Mouse (Mus musculus): ENCODE results near the gene Cerk. TPM values are rescaled to one million over a fixed set of nuclear protein-coding genes. Genes with fewer than 3 reads are reported as not detected.

The Cerk gene
- polyA plus RNA-seq, 1 experiment from 2014 or later: 20.8 TPM

GRCm38 (mm10) chr15:86146922-86147321, 39.0 kb downstream of the Cerk start:
- no peaks in the 10 kb centered on the region for H3K27me3 ChIP-seq (replicated peaks; ENCODE audit: control insufficient read depth, insufficient read depth, low read length)

GRCm38 (mm10) chr15:86145046-86145445, 40.9 kb downstream of the Cerk start:
- no peaks in the 10 kb centered on the region for H3K27me3 ChIP-seq (replicated peaks; ENCODE audit: control insufficient read depth, insufficient read depth, low read length)
- no peak overlapping the region for H3K27ac ChIP-seq (ENCODE audit: low read depth, low read length)
- H3K9ac ChIP-seq (ENCODE audit: low read length): no peak overlapping the region
- no peak for DNase-seq (ENCODE audit: low spot score)
- no peaks in the 10 kb centered on the region for H3K9me3 ChIP-seq (replicated peaks; ENCODE audit: control insufficient read depth, low read length)
- no peaks in the 10 kb centered on the region for H3K4me1 ChIP-seq (ENCODE audit: control insufficient read depth, insufficient read depth, low read length)
- WGBS: 91% methylated on average over 7 of the region's 7 CpGs
- H3K4me3 ChIP-seq (ENCODE audit: low read depth, low read length): no peak overlapping the region
- no peak for ATAC-seq
- no peak overlapping the region for H3K4me2 ChIP-seq (ENCODE audit: low read length)
- H3K36me3 ChIP-seq (ENCODE audit: control insufficient read depth, insufficient read depth, low read length): peaks cover 70% of the 10 kb centered on the region

More at GRCm38 (mm10) chr15:86146922-86147321, 39.0 kb downstream of the Cerk start:
- Histone ChIP-seq H3K9ac (ENCODE audit: low read length) (no peak overlapping the region), H3K4me1 (ENCODE audit: control insufficient read depth, insufficient read depth, low read length) (no peaks in the 10 kb centered on the region), H3K36me3 (ENCODE audit: control insufficient read depth, insufficient read depth, low read length) (peaks cover 68% of the 10 kb centered on the region), H3K9me3 (replicated peaks; ENCODE audit: control insufficient read depth, low read length) (no peaks in the 10 kb centered on the region), H3K27ac (ENCODE audit: low read depth, low read length) (no peak overlapping the region), H3K4me3 (ENCODE audit: low read depth, low read length) (no peak overlapping the region), H3K4me2 (ENCODE audit: low read length) (no peak overlapping the region)
- ATAC-seq (no peak), DNase-seq (ENCODE audit: low spot score) (no peak)
- WGBS: 88% methylated on average over 8 of the region's 8 CpGs

- no peaks in the 10 kb centered on the region for H3K9me3 ChIP-seq (replicated peaks; ENCODE audit: control insufficient read depth, low read length)
- no peak overlapping the region for H3K9ac ChIP-seq (ENCODE audit: low read length)
- no peak overlapping the region for H3K4me2 ChIP-seq (ENCODE audit: low read length)
- DNase-seq (ENCODE audit: low spot score) (no peak), ATAC-seq (no peak)
- H3K27me3 ChIP-seq (replicated peaks; ENCODE audit: control insufficient read depth, insufficient read depth, low read length): no peaks in the 10 kb centered on the region
- 86% methylated on average over 7 of the region's 7 CpGs for WGBS
- H3K4me1 ChIP-seq (ENCODE audit: control insufficient read depth, insufficient read depth, low read length): no peaks in the 10 kb centered on the region
- H3K27ac ChIP-seq (ENCODE audit: low read depth, low read length): no peak overlapping the region
- peaks cover 74% of the 10 kb centered on the region for H3K36me3 ChIP-seq (ENCODE audit: control insufficient read depth, insufficient read depth, low read length)
- H3K4me3 ChIP-seq (ENCODE audit: low read depth, low read length): no peak overlapping the region
These were observed 41.4 kb downstream of the Cerk start for GRCm38 (mm10) chr15:86144577-86144976.

GRCm38 (mm10) chr15:86140323-86140722, 45.6 kb downstream of the Cerk start:
- Histone ChIP-seq H3K4me2 (ENCODE audit: low read length) (no peak overlapping the region), H3K27ac (ENCODE audit: low read depth, low read length) (no peak overlapping the region), H3K27me3 (replicated peaks; ENCODE audit: control insufficient read depth, insufficient read depth, low read length) (no peaks in the 10 kb centered on the region), H3K36me3 (ENCODE audit: control insufficient read depth, insufficient read depth, low read length) (peaks cover 61% of the 10 kb centered on the region), H3K9me3 (replicated peaks; ENCODE audit: control insufficient read depth, low read length) (no peaks in the 10 kb centered on the region), H3K4me1 (ENCODE audit: control insufficient read depth, insufficient read depth, low read length) (no peaks in the 10 kb centered on the region), H3K4me3 (ENCODE audit: low read depth, low read length) (no peak overlapping the region), H3K9ac (ENCODE audit: low read length) (no peak overlapping the region)
- 30% methylated on average over 10 of the region's 10 CpGs for WGBS
- peak; percentile 43; the same call in 1 of the 2 replicates for ATAC-seq
- DNase-seq (ENCODE audit: low spot score): peak; percentile 80

- peaks cover 65% of the 10 kb centered on the region for H3K36me3 ChIP-seq (ENCODE audit: control insufficient read depth, insufficient read depth, low read length)
- H3K4me2 ChIP-seq (ENCODE audit: low read length): no peak overlapping the region
- no peak overlapping the region for H3K9ac ChIP-seq (ENCODE audit: low read length)
- H3K4me1 ChIP-seq (ENCODE audit: control insufficient read depth, insufficient read depth, low read length): no peaks in the 10 kb centered on the region
- ATAC-seq (no peak), DNase-seq (ENCODE audit: low spot score) (no peak)
- H3K27me3 ChIP-seq (replicated peaks; ENCODE audit: control insufficient read depth, insufficient read depth, low read length): no peaks in the 10 kb centered on the region
- 66% methylated on average over 4 of the region's 4 CpGs for WGBS
- no peak overlapping the region for H3K27ac ChIP-seq (ENCODE audit: low read depth, low read length)
- no peak overlapping the region for H3K4me3 ChIP-seq (ENCODE audit: low read depth, low read length)
- H3K9me3 ChIP-seq (replicated peaks; ENCODE audit: control insufficient read depth, low read length): no peaks in the 10 kb centered on the region
These were observed 48.3 kb downstream of the Cerk start for GRCm38 (mm10) chr15:86137638-86138037.

- H3K4me3 ChIP-seq (ENCODE audit: low read depth, low read length): no peak overlapping the region
- DNase-seq (ENCODE audit: low spot score) (peak; percentile 92), ATAC-seq (peak; percentile 74)
- peak overlapping the region; percentile 39; the same call in 1 of the 2 replicates for H3K27ac ChIP-seq (ENCODE audit: low read depth, low read length)
- H3K4me2 ChIP-seq (ENCODE audit: low read length): no peak overlapping the region
- no peaks in the 10 kb centered on the region for H3K27me3 ChIP-seq (replicated peaks; ENCODE audit: control insufficient read depth, insufficient read depth, low read length)
- no peak overlapping the region for H3K9ac ChIP-seq (ENCODE audit: low read length)
- H3K9me3 ChIP-seq (replicated peaks; ENCODE audit: control insufficient read depth, low read length): no peaks in the 10 kb centered on the region
- H3K36me3 ChIP-seq (ENCODE audit: control insufficient read depth, insufficient read depth, low read length): peaks cover 69% of the 10 kb centered on the region
- 38% methylated on average over 18 of the region's 18 CpGs for WGBS
- H3K4me1 ChIP-seq (ENCODE audit: control insufficient read depth, insufficient read depth, low read length): no peaks in the 10 kb centered on the region
These were observed 50.8 kb downstream of the Cerk start for GRCm38 (mm10) chr15:86134941-86135783.

GRCm38 (mm10) chr15:86130657-86131056, 55.3 kb downstream of the Cerk start:
- no peak overlapping the region for H3K4me2 ChIP-seq (ENCODE audit: low read length)
- H3K9me3 ChIP-seq (replicated peaks; ENCODE audit: control insufficient read depth, low read length): no peaks in the 10 kb centered on the region
- H3K4me1 ChIP-seq (ENCODE audit: control insufficient read depth, insufficient read depth, low read length): no peaks in the 10 kb centered on the region
- H3K9ac ChIP-seq (ENCODE audit: low read length): no peak overlapping the region
- no peak for DNase-seq (ENCODE audit: low spot score)
- no peak for ATAC-seq
- H3K27me3 ChIP-seq (replicated peaks; ENCODE audit: control insufficient read depth, insufficient read depth, low read length): no peaks in the 10 kb centered on the region
- no peak overlapping the region for H3K27ac ChIP-seq (ENCODE audit: low read depth, low read length)
- H3K36me3 ChIP-seq (ENCODE audit: control insufficient read depth, insufficient read depth, low read length): peaks cover 85% of the 10 kb centered on the region
- H3K4me3 ChIP-seq (ENCODE audit: low read depth, low read length): no peak overlapping the region
- WGBS: 94% methylated on average over 10 of the region's 10 CpGs

- no peaks in the 10 kb centered on the region for H3K4me1 ChIP-seq (ENCODE audit: control insufficient read depth, insufficient read depth, low read length)
- DNase-seq (ENCODE audit: low spot score) (no peak), ATAC-seq (no peak)
- no peak overlapping the region for H3K27ac ChIP-seq (ENCODE audit: low read depth, low read length)
- H3K4me3 ChIP-seq (ENCODE audit: low read depth, low read length): no peak overlapping the region
- peaks cover 85% of the 10 kb centered on the region for H3K36me3 ChIP-seq (ENCODE audit: control insufficient read depth, insufficient read depth, low read length)
- WGBS: 90% methylated on average over 3 of the region's 3 CpGs
- H3K4me2 ChIP-seq (ENCODE audit: low read length): no peak overlapping the region
- no peak overlapping the region for H3K9ac ChIP-seq (ENCODE audit: low read length)
- H3K27me3 ChIP-seq (replicated peaks; ENCODE audit: control insufficient read depth, insufficient read depth, low read length): no peaks in the 10 kb centered on the region
- no peaks in the 10 kb centered on the region for H3K9me3 ChIP-seq (replicated peaks; ENCODE audit: control insufficient read depth, low read length)
These were observed 56.9 kb downstream of the Cerk start for GRCm38 (mm10) chr15:86129036-86129435.

- no peak overlapping the region for H3K9ac ChIP-seq (ENCODE audit: low read length)
- peak; percentile 56 for ATAC-seq
- no peaks in the 10 kb centered on the region for H3K4me1 ChIP-seq (ENCODE audit: control insufficient read depth, insufficient read depth, low read length)
- no peak overlapping the region for H3K4me3 ChIP-seq (ENCODE audit: low read depth, low read length)
- H3K4me2 ChIP-seq (ENCODE audit: low read length): no peak overlapping the region
- peak overlapping the region; percentile 14; the same call in 1 of the 2 replicates for H3K27ac ChIP-seq (ENCODE audit: low read depth, low read length)
- H3K9me3 ChIP-seq (replicated peaks; ENCODE audit: control insufficient read depth, low read length): no peaks in the 10 kb centered on the region
- H3K36me3 ChIP-seq (ENCODE audit: control insufficient read depth, insufficient read depth, low read length): peaks cover 85% of the 10 kb centered on the region
- DNase-seq (ENCODE audit: low spot score): peak; percentile 76
- WGBS: 58% methylated on average over 1 of the region's 1 CpGs
- H3K27me3 ChIP-seq (replicated peaks; ENCODE audit: control insufficient read depth, insufficient read depth, low read length): no peaks in the 10 kb centered on the region
These were observed 61.6 kb downstream of the Cerk start for GRCm38 (mm10) chr15:86124359-86124758.

All from forebrain, embryonic 14.5 days (tissue).